Mouse (Mus musculus): Measurements from ENCODE around the gene Ccdc117.

DNA sequence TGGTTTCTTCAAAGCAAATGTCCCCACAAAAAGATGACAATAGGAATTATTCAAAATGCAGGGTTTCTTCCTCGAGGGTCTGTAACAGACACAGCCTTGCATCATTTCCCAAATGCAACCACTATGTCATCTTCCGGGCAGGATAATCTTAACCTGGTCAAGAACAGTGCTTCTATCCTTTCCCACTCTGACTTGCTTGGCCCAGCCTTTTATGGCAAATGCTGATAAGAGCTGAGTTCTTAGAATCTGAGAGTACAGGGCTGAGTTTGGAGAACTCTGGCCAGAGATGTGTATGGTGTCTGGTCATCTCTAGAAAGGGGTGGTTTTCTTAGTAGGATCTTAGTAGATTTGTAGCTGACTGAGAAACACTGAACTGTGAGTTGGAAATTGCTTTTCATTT, 31.8 kb upstream of the Ccdc117 start:
- TF ChIP-seq POLR2A (IDR thresholded peaks at IDR 0.05; ENCODE audit: insufficient read depth, low read length): no peak
- no peak for TF ChIP-seq CTCF (IDR thresholded peaks at IDR 0.05; ENCODE audit: low read depth, low read length)
